Mouse (Mus musculus) midbrain, embryonic 13.5 days (tissue): ENCODE measurements around the gene Cpa4. TPM values are rescaled to one million over a fixed set of nuclear protein-coding genes. Genes with fewer than 3 reads are reported as not detected.

Source experiments
- ATAC-seq: fragments of 200-750 bp; cut with Nextera tagmentation; 2 replicates; pipeline ENCODE4 v1.8.0; 2017; ENCODE audit warnings: mild to moderate bottlenecking, moderate TSS enrichment, moderate library complexity
- H3K27ac ChIP-seq: fragments of 300-500 bp; sonication (generic); 2 replicates; pipeline ENCODE4 v1.5.1; 2015; ENCODE audit warnings: inconsistent platforms, mild to moderate bottlenecking, moderate library complexity
- H3K27me3 ChIP-seq: fragments of 300-500 bp; sonication (generic); 2 replicates; pipeline ENCODE4 v1.6.1; 2015; ENCODE audit warnings: mild to moderate bottlenecking, inconsistent platforms
- H3K36me3 ChIP-seq: fragments of 300-500 bp; sonication (generic); 2 replicates; pipeline ENCODE4 v1.6.1; 2015; ENCODE audit warnings: mild to moderate bottlenecking, inconsistent platforms
- H3K4me1 ChIP-seq: fragments of 300-500 bp; sonication (generic); replicated peaks from 2 replicates; pipeline ENCODE4 v1.6.1; 2015; ENCODE audit warnings: inconsistent platforms
- H3K4me2 ChIP-seq: fragments of 300-500 bp; sonication (generic); replicated peaks from 2 replicates; pipeline ENCODE4 v1.6.1; 2015; ENCODE audit warnings: moderate library complexity, mild to moderate bottlenecking, inconsistent platforms
- H3K4me3 ChIP-seq: fragments of 300-500 bp; sonication (generic); replicated peaks from 2 replicates; pipeline ENCODE4 v1.5.1; 2015; ENCODE audit warnings: mild to moderate bottlenecking, inconsistent platforms
- H3K9ac ChIP-seq: fragments of 300-500 bp; sonication (generic); replicated peaks from 2 replicates; pipeline ENCODE4 v1.6.1; 2015; ENCODE audit warnings: mild to moderate bottlenecking, inconsistent platforms
- H3K9me3 ChIP-seq: fragments of 300-500 bp; sonication (generic); 2 replicates; pipeline ENCODE4 v1.6.1; 2016; ENCODE audit warnings: mild to moderate bottlenecking, inconsistent platforms
- WGBS: fragments of 180-500 bp; shearing (Covaris S2); methylation state at CpG from one replicate; pipeline ENCODE4 v1.1.7; 2015; 5-methylcytosine and 5-hydroxymethylcytosine counted together
- polyA plus RNA-seq: library from polyadenylated mRNA; unstranded; fragments of >200 nt; fragmentation: Nextera tagmentation; extraction: Ambion mirVana; gene quantifications from 2 replicates; pipeline ENCODE4 v1.2.1, GENCODE M21; 2015

Cpa4 gene
- polyA plus RNA-seq, 1 experiment from 2014 or later: 2.4 TPM

- 80% methylated on average over 7 of the region's 7 CpGs for WGBS
- H3K9me3 ChIP-seq: no peaks in the 10 kb centered on the region
- H3K4me1 ChIP-seq: no peaks in the 10 kb centered on the region
- no peaks in the 10 kb centered on the region for H3K36me3 ChIP-seq
- H3K27ac ChIP-seq: no peak overlapping the region
- H3K4me3 ChIP-seq: no peak overlapping the region
- no peak overlapping the region for H3K9ac ChIP-seq
- no peak for ATAC-seq
- no peaks in the 10 kb centered on the region for H3K27me3 ChIP-seq
- no peak overlapping the region for H3K4me2 ChIP-seq
Observed at GRCm38 (mm10) chr6:30604342-30604867, 36.2 kb downstream of the Cpa4 start.

- WGBS: 95% methylated on average over 4 of the region's 4 CpGs
- H3K27ac ChIP-seq: no peak overlapping the region
Observed at GRCm38 (mm10) chr6:30605111-30605510, 36.9 kb downstream of the Cpa4 start.

GRCm38 (mm10) chr6:30605672-30606071 lies 37.5 kb downstream of the Cpa4 start:
- Histone ChIP-seq H3K27ac (no peak overlapping the region), H3K4me2 (no peak overlapping the region), H3K4me3 (no peak overlapping the region), H3K27me3 (no peaks in the 10 kb centered on the region), H3K9ac (no peak overlapping the region), H3K4me1 (no peaks in the 10 kb centered on the region), H3K36me3 (no peaks in the 10 kb centered on the region), H3K9me3 (no peaks in the 10 kb centered on the region)
- WGBS: 91% methylated on average over 5 of the region's 5 CpGs
- no peak for ATAC-seq

More at GRCm38 (mm10) chr6:30605111-30605510, 36.9 kb downstream of the Cpa4 start:
- H3K9me3 ChIP-seq: no peaks in the 10 kb centered on the region
- H3K27me3 ChIP-seq: no peaks in the 10 kb centered on the region
- H3K9ac ChIP-seq: no peak overlapping the region
- H3K4me3 ChIP-seq: no peak overlapping the region
- ATAC-seq: no peak
- H3K4me2 ChIP-seq: no peak overlapping the region
- H3K4me1 ChIP-seq: no peaks in the 10 kb centered on the region
- no peaks in the 10 kb centered on the region for H3K36me3 ChIP-seq

GRCm38 (mm10) chr6:30610710-30611109 lies 42.5 kb downstream of the Cpa4 start, which contains the start of gene Cpa5:
Gene Cpa5 (plus strand): TSS chr6:30611010.
- no peaks in the 10 kb centered on the region for H3K9me3 ChIP-seq
- no peaks in the 10 kb centered on the region for H3K27me3 ChIP-seq
- no peaks in the 10 kb centered on the region for H3K36me3 ChIP-seq
- WGBS: 79% methylated on average over 7 of the region's 7 CpGs
- no peak within 1 kb of the TSS for H3K4me2 ChIP-seq
- H3K9ac ChIP-seq: no peak within 1 kb of the TSS
- 0 out of 2 replicates have a peak within 1 kb of the TSS, but pooled peaks have one; percentile 1 for H3K27ac ChIP-seq
- H3K4me3 ChIP-seq: no peak within 1 kb of the TSS
- peaks cover 14% of the 10 kb centered on the region for H3K4me1 ChIP-seq
- no peak for ATAC-seq

GRCm38 (mm10) chr6:30611212-30611611 lies 43.0 kb downstream of the Cpa4 start:
- ATAC-seq: no peak
- H3K27me3 ChIP-seq: no peaks in the 10 kb centered on the region
- H3K4me3 ChIP-seq: no peak overlapping the region
- H3K4me1 ChIP-seq: peaks cover 19% of the 10 kb centered on the region
- H3K4me2 ChIP-seq: no peak overlapping the region
- no peak overlapping the region for H3K9ac ChIP-seq
- no peaks in the 10 kb centered on the region for H3K9me3 ChIP-seq
- no peaks in the 10 kb centered on the region for H3K36me3 ChIP-seq
- no peak overlapping the region for H3K27ac ChIP-seq
- 9% methylated on average over 5 of the region's 5 CpGs for WGBS

GRCm38 (mm10) chr6:30614251-30614650 lies 46.1 kb downstream of the Cpa4 start:
- Histone ChIP-seq H3K9me3 (no peaks in the 10 kb centered on the region), H3K36me3 (no peaks in the 10 kb centered on the region), H3K4me1 (peaks cover 49% of the 10 kb centered on the region), H3K27me3 (no peaks in the 10 kb centered on the region), H3K27ac (no peak overlapping the region), H3K4me2 (no peak overlapping the region), H3K9ac (no peak overlapping the region), H3K4me3 (no peak overlapping the region)
- ATAC-seq: no peak
- 70% methylated on average over 6 of the region's 6 CpGs for WGBS

GRCm38 (mm10) chr6:30615741-30616140 lies 47.6 kb downstream of the Cpa4 start:
- H3K36me3 ChIP-seq: no peaks in the 10 kb centered on the region
- H3K4me2 ChIP-seq: no peak overlapping the region
- ATAC-seq: no peak
- H3K4me3 ChIP-seq: no peak overlapping the region
- H3K9ac ChIP-seq: peak overlapping the region; percentile 37; the same call in 1 of the 2 replicates
- 16% methylated on average over 4 of the region's 4 CpGs for WGBS
- H3K9me3 ChIP-seq: no peaks in the 10 kb centered on the region
- H3K27ac ChIP-seq: peak overlapping the region; percentile 90; the same call in 1 of the 2 replicates
- H3K27me3 ChIP-seq: no peaks in the 10 kb centered on the region
- peaks cover 55% of the 10 kb centered on the region for H3K4me1 ChIP-seq

- H3K4me1 ChIP-seq: peaks cover 52% of the 10 kb centered on the region
- no peaks in the 10 kb centered on the region for H3K36me3 ChIP-seq
- no peak overlapping the region for H3K4me3 ChIP-seq
- H3K9me3 ChIP-seq: no peaks in the 10 kb centered on the region
- no peak for ATAC-seq
- H3K4me2 ChIP-seq: peak overlapping the region; percentile 59
- no peak overlapping the region for H3K9ac ChIP-seq
- H3K27me3 ChIP-seq: no peaks in the 10 kb centered on the region
- 2% methylated on average over 8 of the region's 8 CpGs for WGBS
- peak overlapping the region; percentile 90 for H3K27ac ChIP-seq
Observed at GRCm38 (mm10) chr6:30616491-30616941, 48.3 kb downstream of the Cpa4 start.

GRCm38 (mm10) chr6:30617020-30617958 lies 49.1 kb downstream of the Cpa4 start:
- WGBS: 2% methylated on average over 13 of the region's 13 CpGs
- Histone ChIP-seq H3K9ac (peak overlapping the region; percentile 37; the same call in 1 of the 2 replicates), H3K9me3 (no peaks in the 10 kb centered on the region), H3K4me2 (peak overlapping the region; percentile 59), H3K4me1 (peaks cover 52% of the 10 kb centered on the region), H3K36me3 (no peaks in the 10 kb centered on the region), H3K27me3 (no peaks in the 10 kb centered on the region), H3K27ac (peak overlapping the region; percentile 90), H3K4me3 (peak overlapping the region; percentile 23)
- peak; percentile 74 for ATAC-seq

GRCm38 (mm10) chr6:30617959-30618590 lies 49.9 kb downstream of the Cpa4 start:
- Histone ChIP-seq H3K4me1 (peaks cover 52% of the 10 kb centered on the region), H3K36me3 (no peaks in the 10 kb centered on the region), H3K4me2 (peak overlapping the region; percentile 59), H3K27me3 (no peaks in the 10 kb centered on the region), H3K9me3 (no peaks in the 10 kb centered on the region), H3K27ac (peak overlapping the region; percentile 90), H3K9ac (peak overlapping the region; percentile 37; the same call in 1 of the 2 replicates), H3K4me3 (peak overlapping the region; percentile 23)
- peak; percentile 91 for ATAC-seq
- 1% methylated on average over 17 of the region's 18 CpGs for WGBS

GRCm38 (mm10) chr6:30618735-30619134 lies 50.6 kb downstream of the Cpa4 start:
- Histone ChIP-seq H3K9me3 (no peaks in the 10 kb centered on the region), H3K4me3 (no peak overlapping the region), H3K9ac (peak overlapping the region; percentile 37; the same call in 1 of the 2 replicates), H3K4me1 (peaks cover 52% of the 10 kb centered on the region), H3K27ac (peak overlapping the region; percentile 90), H3K36me3 (no peaks in the 10 kb centered on the region), H3K27me3 (no peaks in the 10 kb centered on the region), H3K4me2 (peak overlapping the region; percentile 59)
- 19% methylated on average over 6 of the region's 6 CpGs for WGBS
- ATAC-seq: no peak

- ATAC-seq: no peak
- Histone ChIP-seq H3K9me3 (no peaks in the 10 kb centered on the region), H3K27me3 (no peaks in the 10 kb centered on the region), H3K4me3 (no peak overlapping the region), H3K4me2 (no peak overlapping the region), H3K4me1 (peaks cover 52% of the 10 kb centered on the region), H3K36me3 (no peaks in the 10 kb centered on the region), H3K9ac (no peak overlapping the region), H3K27ac (peak overlapping the region; percentile 90; the same call in 1 of the 2 replicates)
- whole genome bisulfite sequencing: 59% methylated on average over 5 of the region's 5 CpGs
Observed at GRCm38 (mm10) chr6:30619606-30620005, 51.4 kb downstream of the Cpa4 start.
